Mouse (Mus musculus) embryonic facial prominence, embryonic 10.5 days (tissue): ENCODE measurements around the gene Slc13a4. TPM values are rescaled to one million over a fixed set of nuclear protein-coding genes. Genes with fewer than 3 reads are reported as not detected.

Experiments used
- DNase-seq: peaks from one replicate; pipeline ENCODE4 v3.0.0-alpha.2; 2017; ENCODE audit warnings: low spot score
- H3K27ac ChIP-seq: fragments of 300-500 bp; sonication (generic); replicated peaks from 2 replicates; pipeline ENCODE4 v1.5.1; 2016; ENCODE audit warnings: mild to moderate bottlenecking
- H3K27me3 ChIP-seq: fragments of 300-500 bp; sonication (generic); replicated peaks from 2 replicates; pipeline ENCODE4 v1.6.1; 2016; ENCODE audit warnings: low read depth, mild to moderate bottlenecking; ENCODE audit not compliant: poor library complexity, severe bottlenecking
- H3K36me3 ChIP-seq: fragments of 300-500 bp; sonication (generic); replicated peaks from 2 replicates; pipeline ENCODE4 v1.6.1; 2016; ENCODE audit warnings: mild to moderate bottlenecking, moderate library complexity
- H3K4me1 ChIP-seq: fragments of 300-500 bp; sonication (generic); 2 replicates; pipeline ENCODE4 v1.6.1; 2016
- H3K4me3 ChIP-seq: fragments of 300-500 bp; sonication (generic); 2 replicates; pipeline ENCODE4 v1.5.1; 2016; ENCODE audit warnings: mild to moderate bottlenecking, moderate library complexity
- H3K9me3 ChIP-seq: fragments of 300-500 bp; sonication (generic); 2 replicates; pipeline ENCODE4 v1.6.1; 2016; ENCODE audit warnings: mild to moderate bottlenecking
- WGBS: fragments of 180-500 bp; shearing (Covaris S2); methylation state at CpG from one replicate; pipeline ENCODE4 v1.1.7; 2016; 5-methylcytosine and 5-hydroxymethylcytosine counted together
- polyA plus RNA-seq: library from polyadenylated mRNA; unstranded; fragments of >200 nt; fragmentation: Nextera tagmentation; extraction: Ambion mirVana; gene quantifications from 2 replicates; pipeline ENCODE4 v1.2.1, GENCODE M21; 2016

The Slc13a4 gene
- polyA plus RNA-seq, 1 experiment from 2014 or later = 0.50 TPM

DNA sequence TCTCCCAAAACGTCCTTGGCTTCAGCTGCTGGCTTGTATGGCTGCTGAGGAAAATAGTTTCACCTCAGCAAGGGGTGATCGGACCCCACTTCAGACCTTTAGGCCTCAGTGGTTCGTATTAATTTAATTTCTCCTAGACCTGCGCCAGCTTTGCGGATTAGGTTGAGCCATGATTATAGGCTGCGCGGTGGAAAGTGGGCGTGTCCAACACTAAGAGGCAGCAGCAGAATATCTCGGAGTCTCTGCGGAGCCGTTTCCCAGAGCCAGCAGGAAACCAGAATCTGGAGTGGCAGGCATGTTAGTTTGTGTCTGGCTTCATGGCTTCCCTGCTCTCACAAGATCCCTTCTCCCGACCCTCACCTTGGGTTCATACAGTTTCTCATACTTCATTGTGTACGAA is 38.3 kb downstream of the Slc13a4 start:
- H3K4me3 ChIP-seq = no peak overlapping the region
- H3K27me3 ChIP-seq = no peaks in the 10 kb centered on the region
- H3K36me3 ChIP-seq = peaks cover 7% of the 10 kb centered on the region; the same call in 1 of the 2 replicates
- no peaks in the 10 kb centered on the region for H3K4me1 ChIP-seq
- DNase-seq = no peak
- no peaks in the 10 kb centered on the region; the same call in 1 of the 2 replicates for H3K9me3 ChIP-seq
- WGBS = 79% methylated on average over 13 of the region's 13 CpGs
- no peak overlapping the region for H3K27ac ChIP-seq

DNA sequence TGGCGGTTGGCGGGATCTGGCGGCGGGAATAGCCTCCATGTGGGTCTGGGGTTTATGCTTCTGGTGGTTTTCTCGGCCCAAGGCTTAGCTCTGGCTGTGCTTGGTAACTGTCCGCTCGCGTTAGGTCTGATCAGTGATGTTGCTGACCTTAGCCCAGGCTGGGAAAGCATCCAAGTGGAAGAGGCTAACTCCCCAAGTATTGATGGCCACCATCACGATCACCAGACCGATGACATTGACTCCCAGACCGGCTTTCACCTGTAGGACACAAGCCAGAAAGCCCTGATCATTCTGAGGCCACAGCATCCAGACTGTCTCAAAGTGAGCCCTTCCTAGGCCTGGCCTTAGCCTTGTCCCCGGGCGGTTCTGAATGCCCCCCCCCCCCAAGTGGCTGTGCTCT is 39.2 kb downstream of the Slc13a4 start:
- H3K9me3 ChIP-seq = no peaks in the 10 kb centered on the region; the same call in 1 of the 2 replicates
- no peaks in the 10 kb centered on the region for H3K27me3 ChIP-seq
- no peaks in the 10 kb centered on the region for H3K4me1 ChIP-seq
- peaks cover 13% of the 10 kb centered on the region for H3K36me3 ChIP-seq
- WGBS = 96% methylated on average over 13 of the region's 13 CpGs
- no peak for DNase-seq
- H3K27ac ChIP-seq = no peak overlapping the region
- no peak overlapping the region for H3K4me3 ChIP-seq

DNA sequence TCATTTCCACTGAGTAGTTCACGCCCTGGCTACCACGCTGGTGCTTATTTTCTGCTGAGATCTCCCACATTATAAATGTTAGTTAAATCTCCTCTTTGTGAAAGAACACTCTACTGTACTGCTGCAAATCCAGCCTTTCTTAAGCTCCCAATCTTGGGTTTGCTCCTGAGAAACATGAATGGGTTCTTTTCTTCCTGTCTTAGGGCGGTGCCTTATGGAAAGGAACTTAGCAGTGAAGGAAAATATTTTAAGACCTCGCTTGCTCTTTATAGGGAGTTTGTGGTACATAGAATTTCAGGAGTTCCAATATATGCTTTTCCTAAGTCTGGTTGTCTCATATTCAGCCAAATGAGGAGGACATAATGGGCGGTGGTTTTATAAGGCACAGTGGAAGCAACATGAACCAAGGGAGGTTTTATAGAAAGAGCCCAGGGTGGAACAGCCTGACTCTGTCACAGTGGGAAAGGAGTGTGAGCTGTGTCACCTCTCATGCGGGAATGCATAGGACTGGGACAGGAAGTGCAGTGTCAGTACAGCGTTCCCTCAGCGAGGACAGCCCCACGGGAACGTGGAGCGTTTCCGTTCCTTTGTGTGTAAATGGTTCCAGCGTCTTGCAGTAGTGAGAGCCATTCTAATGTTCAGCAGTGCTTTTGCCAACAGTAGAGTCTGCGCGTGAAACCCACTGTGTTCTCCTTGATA is 42.2 kb downstream of the Slc13a4 start:
- Histone ChIP-seq H3K9me3 (no peaks in the 10 kb centered on the region; the same call in 1 of the 2 replicates), H3K27me3 (no peaks in the 10 kb centered on the region), H3K4me1 (no peaks in the 10 kb centered on the region), H3K4me3 (no peak overlapping the region), H3K36me3 (peaks cover 43% of the 10 kb centered on the region), H3K27ac (no peak overlapping the region)
- no peak for DNase-seq
- WGBS = 85% methylated on average over 15 of the region's 15 CpGs

DNA sequence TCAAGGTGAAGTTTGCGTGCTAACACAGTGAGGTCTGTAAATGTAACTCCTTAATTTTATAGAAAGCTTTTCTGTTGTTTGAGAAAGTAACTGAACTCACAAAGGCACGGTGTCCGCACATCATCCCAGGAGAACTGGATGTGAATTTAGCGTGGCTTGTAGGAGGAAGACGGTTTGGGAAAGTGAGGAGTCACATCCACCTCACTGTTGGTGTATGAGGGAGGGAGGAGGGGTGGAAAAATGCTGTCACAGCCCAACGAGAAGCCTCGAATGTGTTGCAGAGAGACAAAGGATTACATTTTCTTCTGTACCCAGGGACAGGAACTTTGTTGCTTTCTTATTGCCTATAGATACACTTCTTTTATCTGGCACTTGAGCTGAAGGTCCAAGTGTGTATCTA is 47.4 kb downstream of the Slc13a4 start:
- H3K9me3 ChIP-seq = no peaks in the 10 kb centered on the region
- no peak for DNase-seq
- no peak overlapping the region for H3K27ac ChIP-seq
- no peak overlapping the region for H3K4me3 ChIP-seq
- peaks cover 3% of the 10 kb centered on the region for H3K4me1 ChIP-seq
- peaks cover 43% of the 10 kb centered on the region for H3K36me3 ChIP-seq
- WGBS = 85% methylated on average over 7 of the region's 7 CpGs
- no peaks in the 10 kb centered on the region for H3K27me3 ChIP-seq

DNA sequence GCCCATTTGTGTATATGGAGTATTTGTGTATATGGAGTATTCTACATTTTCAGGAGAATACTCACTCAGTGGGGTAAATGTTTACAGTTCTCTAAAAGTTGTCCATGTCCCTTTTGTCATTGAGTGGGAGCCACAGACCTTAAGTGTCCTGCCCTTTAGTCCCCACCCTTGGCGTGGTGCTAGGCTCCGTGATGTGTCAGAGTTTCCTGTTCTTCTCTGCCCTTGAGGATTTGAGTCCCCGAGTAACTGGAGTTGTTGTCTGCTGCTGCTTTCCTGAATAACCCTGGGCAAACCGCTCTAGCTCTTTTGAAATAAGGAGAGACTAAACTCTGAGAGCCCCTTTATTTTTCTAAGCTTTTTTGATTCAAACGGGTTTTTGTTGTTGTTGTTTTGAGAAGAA is 48.4 kb downstream of the Slc13a4 start:
- H3K36me3 ChIP-seq = peaks cover 43% of the 10 kb centered on the region
- 78% methylated on average over 5 of the region's 5 CpGs for WGBS
- H3K9me3 ChIP-seq = no peaks in the 10 kb centered on the region
- no peak overlapping the region for H3K4me3 ChIP-seq
- H3K27me3 ChIP-seq = no peaks in the 10 kb centered on the region
- no peak for DNase-seq
- peaks cover 13% of the 10 kb centered on the region for H3K4me1 ChIP-seq
- H3K27ac ChIP-seq = no peak overlapping the region

DNA sequence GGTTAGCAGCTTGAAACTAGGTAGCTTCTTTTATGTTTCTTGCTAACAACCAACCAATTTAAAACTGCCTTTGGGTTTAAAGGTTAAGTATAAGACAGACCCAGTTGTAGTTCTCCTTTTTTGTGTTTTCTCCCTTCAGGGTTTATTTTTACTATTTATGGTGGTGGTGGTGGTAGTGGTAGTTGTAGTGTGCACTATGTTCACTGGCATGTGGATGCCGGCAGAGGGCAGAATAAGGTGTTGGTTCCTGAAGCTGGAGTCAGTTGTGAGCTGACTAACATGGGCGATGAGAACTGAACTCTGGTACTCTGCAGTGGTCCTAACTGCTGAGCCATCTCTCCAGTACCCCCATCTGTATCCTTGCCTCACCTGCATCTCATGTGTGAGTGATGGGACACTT is 49.0 kb downstream of the Slc13a4 start:
- no peak overlapping the region for H3K4me3 ChIP-seq
- no peaks in the 10 kb centered on the region for H3K27me3 ChIP-seq
- 92% methylated on average over 2 of the region's 2 CpGs for WGBS
- peaks cover 39% of the 10 kb centered on the region for H3K36me3 ChIP-seq
- no peaks in the 10 kb centered on the region for H3K9me3 ChIP-seq
- no peak for DNase-seq
- no peak overlapping the region for H3K27ac ChIP-seq
- H3K4me1 ChIP-seq = peaks cover 20% of the 10 kb centered on the region

DNA sequence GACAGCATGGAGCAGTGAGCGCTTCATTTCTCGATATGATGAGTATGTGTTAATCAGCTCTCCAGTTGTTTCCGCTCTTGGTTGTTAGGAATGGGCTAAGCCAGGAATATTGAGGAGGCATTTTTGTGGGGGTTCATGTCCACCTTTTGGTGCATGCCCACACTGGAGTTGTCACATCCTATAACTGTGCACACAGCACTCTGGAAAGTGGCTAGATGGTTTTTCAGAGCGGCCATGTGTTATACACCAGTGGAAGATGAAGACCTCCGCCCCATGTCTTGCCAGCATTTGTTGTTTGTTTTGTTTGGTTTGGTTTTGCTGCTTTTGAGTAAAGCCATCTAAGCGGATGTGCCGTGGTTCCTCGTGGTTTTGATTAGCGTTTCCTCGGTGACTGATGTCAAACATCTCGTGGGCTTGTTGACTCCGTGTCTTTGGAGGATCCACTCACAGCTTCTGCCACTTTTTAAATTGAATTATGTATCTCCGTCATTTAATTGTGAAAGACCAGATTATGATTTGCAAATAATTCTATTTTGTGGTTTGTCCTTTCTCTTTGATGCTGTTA is 50.2 kb downstream of the Slc13a4 start:
- 83% methylated on average over 13 of the region's 13 CpGs for WGBS
- no peak overlapping the region for H3K27ac ChIP-seq

DNA sequence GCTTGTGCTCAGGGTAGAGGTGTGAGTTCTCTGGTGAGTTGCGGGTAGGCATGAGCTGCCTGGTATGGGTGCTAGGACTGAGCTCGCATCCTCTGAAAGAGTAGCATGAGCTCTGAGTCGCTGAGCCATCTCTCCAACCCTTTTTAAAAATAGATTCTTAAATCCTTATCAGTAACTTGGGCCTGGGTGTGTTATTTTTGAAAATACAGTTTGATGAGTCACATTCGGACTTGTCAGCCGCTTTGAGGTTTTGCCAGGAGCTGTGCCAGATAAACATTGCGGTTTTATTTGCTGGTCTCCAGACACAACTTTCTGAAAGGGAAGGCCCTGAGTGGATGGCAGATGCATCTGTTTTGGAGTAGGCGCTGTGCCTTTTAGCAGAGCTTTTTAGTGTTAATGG is 51.2 kb downstream of the Slc13a4 start:
- H3K9me3 ChIP-seq = no peaks in the 10 kb centered on the region
- DNase-seq = no peak
- no peak overlapping the region for H3K27ac ChIP-seq
- peaks cover 17% of the 10 kb centered on the region for H3K36me3 ChIP-seq
- H3K4me3 ChIP-seq = no peak overlapping the region
- 92% methylated on average over 7 of the region's 7 CpGs for WGBS
- H3K27me3 ChIP-seq = no peaks in the 10 kb centered on the region
- H3K4me1 ChIP-seq = peaks cover 36% of the 10 kb centered on the region

More for the DNA sequence above, 50.2 kb downstream of the Slc13a4 start:
- Histone ChIP-seq H3K9me3 (no peaks in the 10 kb centered on the region), H3K36me3 (peaks cover 27% of the 10 kb centered on the region), H3K4me1 (peaks cover 30% of the 10 kb centered on the region), H3K4me3 (no peak overlapping the region), H3K27me3 (no peaks in the 10 kb centered on the region)
- no peak for DNase-seq

DNA sequence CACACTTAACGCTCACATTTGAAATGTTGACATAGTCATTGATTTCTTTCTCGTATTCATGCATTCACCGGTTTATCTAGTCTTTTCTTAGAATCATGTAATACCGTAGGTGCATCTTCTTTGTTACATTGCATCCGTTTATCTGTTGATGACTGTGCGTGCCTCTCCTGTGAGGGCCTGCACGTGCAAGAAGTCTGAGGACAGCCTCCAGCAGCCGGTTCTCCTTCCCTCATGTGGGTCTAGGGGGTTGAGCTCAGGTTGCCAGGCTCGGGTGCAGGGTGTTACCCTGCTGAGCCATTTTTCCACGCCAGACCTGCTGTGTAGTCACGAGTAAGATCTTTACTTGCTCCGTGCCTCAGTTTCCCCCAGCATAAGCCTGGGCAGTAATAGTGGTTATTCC is 52.9 kb downstream of the Slc13a4 start:
- H3K4me3 ChIP-seq = peak overlapping the region; percentile 75

DNA sequence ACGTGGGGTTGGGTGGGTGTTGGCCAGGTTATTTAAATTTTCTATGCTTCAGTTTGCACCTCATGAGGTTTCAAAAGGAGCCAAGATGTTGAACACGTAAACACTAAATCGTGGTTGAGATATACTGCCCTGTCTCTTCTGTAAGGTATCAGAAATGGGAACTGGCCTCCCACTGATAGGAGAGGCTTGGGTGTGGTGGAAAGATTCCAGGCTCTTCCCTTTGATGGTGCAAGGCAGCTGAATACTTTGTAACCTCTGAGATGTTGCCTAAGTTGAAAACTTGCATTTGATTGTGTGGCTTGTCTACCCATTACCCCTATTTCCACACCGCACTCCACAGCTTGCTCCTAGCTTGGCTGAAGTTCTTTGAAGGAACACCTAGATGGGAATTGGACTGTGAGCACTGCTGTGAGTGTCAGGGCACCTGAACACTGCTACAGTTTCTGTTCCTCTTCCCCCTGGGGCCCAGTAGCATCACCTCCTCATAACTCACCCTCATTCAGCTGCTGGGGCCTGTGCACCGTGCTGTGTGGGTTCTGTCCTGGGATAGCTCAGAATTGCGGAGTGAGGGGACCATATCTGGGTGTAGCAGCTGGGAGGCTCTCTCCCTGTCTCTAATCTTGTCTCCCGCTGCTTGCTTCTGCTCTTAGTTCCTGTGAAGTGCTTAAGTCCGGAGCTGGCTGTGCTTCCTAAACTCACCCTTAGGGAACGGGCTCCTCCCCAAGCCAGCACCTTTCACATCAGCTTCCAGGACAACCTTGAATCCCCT is 53.6 kb downstream of the Slc13a4 start:
- 57% methylated on average over 9 of the region's 9 CpGs for WGBS

More for the DNA sequence above, 52.9 kb downstream of the Slc13a4 start:
- Histone ChIP-seq H3K4me1 (peaks cover 36% of the 10 kb centered on the region), H3K27ac (no peak overlapping the region), H3K27me3 (no peaks in the 10 kb centered on the region), H3K36me3 (peaks cover 4% of the 10 kb centered on the region; the same call in 1 of the 2 replicates), H3K9me3 (no peaks in the 10 kb centered on the region)
- 77% methylated on average over 12 of the region's 12 CpGs for WGBS
- no peak for DNase-seq

DNA sequence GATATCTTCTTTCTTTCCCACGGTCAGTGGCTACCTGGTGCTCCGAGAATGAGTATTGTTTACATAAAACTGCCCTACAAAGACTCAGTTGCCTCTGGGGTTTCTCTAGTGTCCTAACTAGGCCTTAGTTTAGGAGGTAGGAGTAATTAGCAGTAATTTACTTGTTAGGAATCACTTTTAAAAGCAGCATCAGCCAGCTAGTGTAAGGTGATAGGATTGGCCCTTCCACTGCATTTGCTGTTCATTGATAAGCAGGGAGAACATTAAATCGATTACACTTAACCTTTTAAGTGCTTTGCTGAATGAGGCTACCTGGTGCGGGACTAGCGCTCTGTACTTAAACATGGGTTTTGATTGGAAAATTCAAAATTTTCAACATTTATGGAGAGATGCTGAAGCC is 54.5 kb downstream of the Slc13a4 start:
- 41% methylated on average over 5 of the region's 5 CpGs for WGBS
- Histone ChIP-seq H3K4me1 (peaks cover 36% of the 10 kb centered on the region), H3K9me3 (no peaks in the 10 kb centered on the region), H3K36me3 (peaks cover 4% of the 10 kb centered on the region), H3K27me3 (no peaks in the 10 kb centered on the region), H3K27ac (peak overlapping the region; percentile 92), H3K4me3 (peak overlapping the region; percentile 75)
- no peak for DNase-seq

More for the DNA sequence above, 53.6 kb downstream of the Slc13a4 start:
- H3K36me3 ChIP-seq = peaks cover 4% of the 10 kb centered on the region; the same call in 1 of the 2 replicates
- peaks cover 36% of the 10 kb centered on the region for H3K4me1 ChIP-seq
- H3K27ac ChIP-seq = no peak overlapping the region; the same call in 1 of the 2 replicates
- no peak for DNase-seq
- no peaks in the 10 kb centered on the region for H3K9me3 ChIP-seq
- H3K27me3 ChIP-seq = no peaks in the 10 kb centered on the region
- peak overlapping the region; percentile 75 for H3K4me3 ChIP-seq

DNA sequence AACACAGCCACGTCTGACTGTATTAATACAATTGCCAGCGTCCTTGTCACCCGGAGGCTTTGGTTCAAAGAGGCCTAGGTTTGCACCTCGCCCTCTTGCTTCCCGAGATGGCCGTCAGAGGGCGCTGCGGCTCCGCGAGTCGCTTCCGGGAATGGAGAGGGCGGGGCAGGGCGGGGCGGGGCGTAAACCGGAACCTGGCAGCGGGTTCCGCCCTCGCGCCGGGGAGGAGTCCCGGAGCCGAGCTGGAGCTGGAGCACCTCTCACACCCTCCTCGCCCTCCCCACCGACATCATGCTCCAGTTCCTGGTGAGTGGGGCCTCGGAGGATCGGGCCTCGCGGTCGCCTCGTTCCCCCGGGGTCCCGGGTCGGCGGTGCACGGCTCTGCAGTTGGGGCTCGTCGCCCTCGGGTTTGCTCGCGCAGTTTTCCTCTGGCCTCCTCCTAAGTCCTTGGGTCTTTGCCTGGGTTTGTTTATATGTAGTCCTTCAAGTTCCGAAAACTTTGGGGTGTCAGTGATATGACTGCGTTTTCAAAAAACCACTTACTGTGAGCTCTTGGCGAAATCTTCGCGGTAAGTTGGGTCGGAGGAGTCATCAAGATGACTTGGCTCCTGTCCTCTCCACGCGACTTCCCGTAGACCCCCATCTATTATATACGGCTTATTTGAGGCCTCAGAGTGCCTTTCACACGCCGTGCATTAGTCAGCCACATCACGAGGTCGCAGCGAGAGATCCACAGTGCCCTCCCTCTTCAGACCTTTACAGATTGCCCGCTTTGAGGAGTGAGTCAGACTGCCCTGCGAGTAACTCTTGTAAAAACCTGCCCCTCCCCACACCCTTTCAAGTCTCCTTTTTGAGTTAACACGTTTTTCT is 55.2 kb downstream of the Slc13a4 start:
- H3K27me3 ChIP-seq = no peaks in the 10 kb centered on the region
- H3K9me3 ChIP-seq = no peaks in the 10 kb centered on the region
- H3K4me1 ChIP-seq = peaks cover 36% of the 10 kb centered on the region
- peak overlapping the region; percentile 75 for H3K4me3 ChIP-seq
- H3K27ac ChIP-seq = peak overlapping the region; percentile 92
- H3K36me3 ChIP-seq = peaks cover 7% of the 10 kb centered on the region
- peak; percentile 94 for DNase-seq
- under 1% methylated on average over 60 of the region's 60 CpGs for WGBS
